Mouse (Mus musculus): Measurements from ENCODE around the gene Cnmd. TPM values are rescaled to one million over a fixed set of nuclear protein-coding genes. Genes with fewer than 3 reads are reported as not detected.

The Cnmd gene
- polyA plus RNA-seq, 1 experiment from 2014 or later: 1.8 TPM

DNA sequence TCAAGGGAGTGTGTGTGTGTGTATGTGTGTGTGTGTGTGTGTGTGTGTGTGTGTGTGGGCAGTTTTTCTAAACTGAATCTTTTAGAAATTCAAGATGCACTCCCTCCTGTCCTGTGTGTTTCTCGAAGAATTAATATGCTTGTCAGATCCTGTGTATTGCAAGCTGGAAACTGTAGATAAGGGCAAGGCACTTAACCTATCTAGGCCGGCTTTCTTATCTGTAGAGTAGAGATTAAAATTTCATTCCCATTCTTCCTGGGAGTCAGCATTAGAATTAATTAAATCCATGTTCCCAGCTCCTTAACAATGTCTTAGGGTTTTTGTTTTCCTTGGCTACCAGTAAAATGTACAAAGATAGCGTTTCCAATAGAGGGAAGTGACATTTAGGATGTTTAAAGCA is 40.8 kb downstream of the Cnmd start:
- no peak overlapping the region for H3K9ac ChIP-seq (ENCODE audit: low read depth, low read length)
- no peaks in the 10 kb centered on the region for H3K9me3 ChIP-seq (ENCODE audit: control insufficient read depth, low read length)
- 62% methylated on average over 3 of the region's 3 CpGs for WGBS
- H3K4me1 ChIP-seq (ENCODE audit: control insufficient read depth, insufficient read depth, low read length): peaks cover 6% of the 10 kb centered on the region; the same call in 1 of the 2 replicates
- peaks cover 62% of the 10 kb centered on the region for H3K36me3 ChIP-seq (ENCODE audit: control insufficient read depth, insufficient read depth, low read length)
- no peak overlapping the region for H3K4me2 ChIP-seq (replicated peaks; ENCODE audit: low read depth, low read length)
- no peak for ATAC-seq (ENCODE audit: low FRiP score, low TSS enrichment)
- no peaks in the 10 kb centered on the region for H3K27me3 ChIP-seq (ENCODE audit: control insufficient read depth, insufficient read depth, low read length)
- no peak overlapping the region for H3K27ac ChIP-seq (ENCODE audit: low read depth, low read length)
- H3K4me3 ChIP-seq (ENCODE audit: low read length): no peak overlapping the region

GRCm38 (mm10) chr14:79619802-79620201 is 42.2 kb downstream of the Cnmd start:
- H3K4me2 ChIP-seq (replicated peaks; ENCODE audit: low read depth, low read length): no peak overlapping the region
- H3K9me3 ChIP-seq (ENCODE audit: control insufficient read depth, low read length): no peaks in the 10 kb centered on the region
- H3K27me3 ChIP-seq (ENCODE audit: control insufficient read depth, insufficient read depth, low read length): no peaks in the 10 kb centered on the region
- ATAC-seq (ENCODE audit: low FRiP score, low TSS enrichment): no peak
- H3K4me3 ChIP-seq (ENCODE audit: low read length): no peak overlapping the region
- H3K36me3 ChIP-seq (ENCODE audit: control insufficient read depth, insufficient read depth, low read length): peaks cover 53% of the 10 kb centered on the region
- peaks cover 6% of the 10 kb centered on the region; the same call in 1 of the 2 replicates for H3K4me1 ChIP-seq (ENCODE audit: control insufficient read depth, insufficient read depth, low read length)
- 91% methylated on average over 7 of the region's 7 CpGs for WGBS
- no peak overlapping the region for H3K9ac ChIP-seq (ENCODE audit: low read depth, low read length)
- no peak overlapping the region for H3K27ac ChIP-seq (ENCODE audit: low read depth, low read length)

DNA sequence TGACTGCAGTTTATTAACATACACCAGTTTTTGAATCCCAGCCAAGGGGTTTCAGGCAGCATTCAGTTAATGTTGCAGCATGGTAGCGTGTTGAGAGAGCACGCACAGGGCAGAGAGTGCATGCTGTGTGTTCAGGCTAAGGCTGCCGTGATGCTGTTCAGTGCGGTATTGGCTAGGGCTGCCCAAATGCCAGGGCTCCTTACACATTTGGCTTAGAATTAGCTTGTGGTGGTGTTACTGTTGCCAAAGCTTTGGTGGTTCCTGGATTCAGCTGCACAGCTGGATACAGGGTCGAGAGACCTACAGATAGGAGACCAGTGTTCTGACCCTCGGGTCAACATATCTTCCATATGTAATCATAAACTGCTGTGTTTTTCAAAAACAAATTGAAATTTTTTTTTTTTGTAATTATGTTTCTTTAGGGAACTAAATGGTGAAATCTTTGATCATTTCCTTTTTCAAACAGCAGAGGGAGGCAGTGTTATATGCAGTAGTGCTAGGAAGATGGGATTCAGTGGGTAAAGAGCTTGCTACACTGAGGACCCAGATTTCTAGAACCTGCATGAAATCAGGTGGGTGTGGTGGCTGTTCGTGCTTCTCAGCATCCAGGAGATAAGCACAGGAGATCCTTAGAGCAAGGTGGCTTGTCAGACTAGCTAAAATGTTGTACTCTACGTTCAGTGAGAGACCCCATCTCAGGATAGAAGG is 44.7 kb downstream of the Cnmd start:
- no peak overlapping the region for H3K4me2 ChIP-seq (replicated peaks; ENCODE audit: low read depth, low read length)
- H3K9me3 ChIP-seq (ENCODE audit: control insufficient read depth, low read length): no peaks in the 10 kb centered on the region
- no peaks in the 10 kb centered on the region for H3K27me3 ChIP-seq (ENCODE audit: control insufficient read depth, insufficient read depth, low read length)
- H3K27ac ChIP-seq (ENCODE audit: low read depth, low read length): no peak overlapping the region
- H3K36me3 ChIP-seq (ENCODE audit: control insufficient read depth, insufficient read depth, low read length): peaks cover 59% of the 10 kb centered on the region
- 90% methylated on average over 8 of the region's 8 CpGs for WGBS
- H3K4me3 ChIP-seq (ENCODE audit: low read length): no peak overlapping the region
- no peak overlapping the region for H3K9ac ChIP-seq (ENCODE audit: low read depth, low read length)
- H3K4me1 ChIP-seq (ENCODE audit: control insufficient read depth, insufficient read depth, low read length): peaks cover 6% of the 10 kb centered on the region; the same call in 1 of the 2 replicates
- no peak for ATAC-seq (ENCODE audit: low FRiP score, low TSS enrichment)

DNA sequence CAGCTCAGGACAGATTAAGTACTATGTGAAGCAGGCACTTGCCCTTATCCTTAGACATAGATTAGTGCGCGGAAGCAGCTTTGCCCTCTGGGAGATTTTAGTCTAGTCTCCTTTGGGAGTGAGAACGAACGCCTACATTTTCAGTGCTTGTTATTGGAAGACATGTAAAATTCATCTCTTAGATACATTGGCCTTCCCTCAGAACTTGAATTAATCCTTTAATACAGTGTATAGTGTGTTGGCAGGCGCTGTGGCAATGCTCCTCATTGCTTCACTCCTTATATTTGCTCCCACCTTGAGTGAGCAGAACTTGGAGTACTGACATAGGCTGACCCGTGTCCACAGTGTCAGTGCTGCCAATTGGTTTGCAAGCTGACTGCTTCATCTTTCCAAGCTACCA is 53.7 kb downstream of the Cnmd start:
- no peak overlapping the region for H3K4me3 ChIP-seq (ENCODE audit: low read length)
- H3K9ac ChIP-seq (ENCODE audit: low read depth, low read length): no peak overlapping the region
- 94% methylated on average over 6 of the region's 6 CpGs for WGBS
- no peaks in the 10 kb centered on the region for H3K9me3 ChIP-seq (ENCODE audit: control insufficient read depth, low read length)
- peaks cover 60% of the 10 kb centered on the region for H3K36me3 ChIP-seq (ENCODE audit: control insufficient read depth, insufficient read depth, low read length)
- no peaks in the 10 kb centered on the region for H3K4me1 ChIP-seq (ENCODE audit: control insufficient read depth, insufficient read depth, low read length)
- no peak for ATAC-seq (ENCODE audit: low FRiP score, low TSS enrichment)
- no peak overlapping the region for H3K4me2 ChIP-seq (replicated peaks; ENCODE audit: low read depth, low read length)
- H3K27me3 ChIP-seq (ENCODE audit: control insufficient read depth, insufficient read depth, low read length): no peaks in the 10 kb centered on the region
- H3K27ac ChIP-seq (ENCODE audit: low read depth, low read length): no peak overlapping the region

- ATAC-seq (ENCODE audit: low FRiP score, low TSS enrichment): no peak
- no peak overlapping the region for H3K27ac ChIP-seq (ENCODE audit: low read depth, low read length)
- H3K36me3 ChIP-seq (ENCODE audit: control insufficient read depth, insufficient read depth, low read length): peaks cover 60% of the 10 kb centered on the region
- no peaks in the 10 kb centered on the region for H3K27me3 ChIP-seq (ENCODE audit: control insufficient read depth, insufficient read depth, low read length)
- H3K4me2 ChIP-seq (replicated peaks; ENCODE audit: low read depth, low read length): no peak overlapping the region
- no peaks in the 10 kb centered on the region for H3K4me1 ChIP-seq (ENCODE audit: control insufficient read depth, insufficient read depth, low read length)
- H3K4me3 ChIP-seq (ENCODE audit: low read length): no peak overlapping the region
- H3K9me3 ChIP-seq (ENCODE audit: control insufficient read depth, low read length): no peaks in the 10 kb centered on the region
- 93% methylated on average over 4 of the region's 4 CpGs for WGBS
- no peak overlapping the region for H3K9ac ChIP-seq (ENCODE audit: low read depth, low read length)
These were observed 54.6 kb downstream of the Cnmd start for GRCm38 (mm10) chr14:79607352-79607751.

DNA sequence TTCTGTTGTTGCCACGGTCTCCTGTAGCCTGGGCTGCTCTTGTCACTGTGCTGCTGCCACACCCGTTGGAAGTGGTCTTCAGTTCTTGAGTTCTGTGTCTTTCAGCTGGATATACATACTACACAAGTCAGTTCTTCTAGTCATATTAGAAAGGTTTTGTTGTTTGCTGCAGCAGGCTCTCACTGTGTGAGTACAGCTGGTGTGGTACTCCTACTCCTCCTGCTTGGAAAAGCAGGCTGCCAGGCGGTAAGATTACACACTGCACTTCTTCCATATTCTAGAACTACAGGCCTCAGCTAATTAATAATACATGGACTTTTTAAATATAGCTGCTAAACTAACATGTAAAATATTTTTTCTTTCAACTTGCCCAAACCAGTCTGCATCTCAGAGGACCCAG is 55.1 kb downstream of the Cnmd start:
- Histone ChIP-seq H3K4me1 (ENCODE audit: control insufficient read depth, insufficient read depth, low read length) (no peaks in the 10 kb centered on the region), H3K27ac (ENCODE audit: low read depth, low read length) (no peak overlapping the region), H3K9ac (ENCODE audit: low read depth, low read length) (no peak overlapping the region), H3K36me3 (ENCODE audit: control insufficient read depth, insufficient read depth, low read length) (peaks cover 62% of the 10 kb centered on the region), H3K4me2 (replicated peaks; ENCODE audit: low read depth, low read length) (no peak overlapping the region), H3K4me3 (ENCODE audit: low read length) (no peak overlapping the region), H3K27me3 (ENCODE audit: control insufficient read depth, insufficient read depth, low read length) (no peaks in the 10 kb centered on the region), H3K9me3 (ENCODE audit: control insufficient read depth, low read length) (no peaks in the 10 kb centered on the region)
- WGBS: 88% methylated on average over 3 of the region's 3 CpGs
- no peak for ATAC-seq (ENCODE audit: low FRiP score, low TSS enrichment)

DNA sequence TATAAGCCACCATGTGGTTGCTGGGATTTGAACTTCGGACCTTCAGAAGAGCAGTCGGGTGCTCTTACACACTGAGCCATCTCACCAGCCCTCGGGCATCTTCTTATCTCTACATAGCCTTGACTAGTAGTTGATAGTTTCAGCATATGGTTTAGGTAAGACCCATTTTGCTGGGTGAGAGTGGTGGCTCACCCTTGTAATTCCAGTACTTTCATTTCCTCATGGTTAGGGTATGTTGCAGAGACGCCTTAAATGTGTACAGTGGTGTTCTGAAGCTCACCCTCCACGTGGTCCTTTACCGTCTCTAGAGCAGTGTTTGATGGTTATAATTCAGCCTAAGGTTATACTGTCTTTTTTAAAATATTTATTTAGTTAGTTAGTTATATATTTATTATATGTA is 55.6 kb downstream of the Cnmd start:
- Histone ChIP-seq H3K9ac (ENCODE audit: low read depth, low read length) (no peak overlapping the region), H3K9me3 (ENCODE audit: control insufficient read depth, low read length) (no peaks in the 10 kb centered on the region), H3K27ac (ENCODE audit: low read depth, low read length) (no peak overlapping the region), H3K4me3 (ENCODE audit: low read length) (no peak overlapping the region), H3K4me2 (replicated peaks; ENCODE audit: low read depth, low read length) (no peak overlapping the region), H3K27me3 (ENCODE audit: control insufficient read depth, insufficient read depth, low read length) (no peaks in the 10 kb centered on the region), H3K36me3 (ENCODE audit: control insufficient read depth, insufficient read depth, low read length) (peaks cover 64% of the 10 kb centered on the region), H3K4me1 (ENCODE audit: control insufficient read depth, insufficient read depth, low read length) (no peaks in the 10 kb centered on the region)
- 92% methylated on average over 6 of the region's 6 CpGs for WGBS
- ATAC-seq (ENCODE audit: low FRiP score, low TSS enrichment): no peak

GRCm38 (mm10) chr14:79605881-79606280 is 56.1 kb downstream of the Cnmd start:
- Histone ChIP-seq H3K4me1 (ENCODE audit: control insufficient read depth, insufficient read depth, low read length) (no peaks in the 10 kb centered on the region), H3K4me3 (ENCODE audit: low read length) (no peak overlapping the region), H3K9ac (ENCODE audit: low read depth, low read length) (no peak overlapping the region), H3K36me3 (ENCODE audit: control insufficient read depth, insufficient read depth, low read length) (peaks cover 64% of the 10 kb centered on the region), H3K27ac (ENCODE audit: low read depth, low read length) (no peak overlapping the region), H3K27me3 (ENCODE audit: control insufficient read depth, insufficient read depth, low read length) (no peaks in the 10 kb centered on the region), H3K9me3 (ENCODE audit: control insufficient read depth, low read length) (no peaks in the 10 kb centered on the region), H3K4me2 (replicated peaks; ENCODE audit: low read depth, low read length) (no peak overlapping the region)
- 70% methylated on average over 2 of the region's 2 CpGs for WGBS
- ATAC-seq (ENCODE audit: low FRiP score, low TSS enrichment): no peak

DNA sequence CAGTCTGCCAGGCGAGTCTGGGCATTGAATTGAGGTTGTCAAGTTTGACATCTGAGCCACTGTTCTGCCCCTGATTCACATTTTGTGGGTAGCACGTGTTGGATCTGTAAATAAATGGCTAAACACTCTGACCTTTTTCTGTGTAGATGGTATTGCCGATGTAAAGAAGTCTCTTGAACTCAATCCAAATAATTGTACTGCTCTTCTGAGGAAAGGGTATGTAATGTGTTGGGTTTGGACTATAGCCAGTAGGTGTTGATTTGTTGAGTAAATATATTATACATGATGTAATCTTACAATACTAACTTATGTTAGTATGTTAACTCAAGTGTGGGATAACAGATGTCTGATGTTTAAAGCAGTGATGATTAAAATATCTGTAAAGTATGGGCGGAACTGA is 65.4 kb downstream of the Cnmd start:
- whole genome bisulfite sequencing: 80% methylated on average over 4 of the region's 4 CpGs
- H3K36me3 ChIP-seq (ENCODE audit: control insufficient read depth, insufficient read depth, low read length): peaks cover 53% of the 10 kb centered on the region
- no peak for ATAC-seq (ENCODE audit: low FRiP score, low TSS enrichment)

More for the DNA sequence above, 65.4 kb downstream of the Cnmd start:
- Histone ChIP-seq H3K4me3 (ENCODE audit: low read length) (no peak overlapping the region), H3K4me2 (replicated peaks; ENCODE audit: low read depth, low read length) (no peak overlapping the region), H3K27me3 (ENCODE audit: control insufficient read depth, insufficient read depth, low read length) (no peaks in the 10 kb centered on the region), H3K9ac (ENCODE audit: low read depth, low read length) (no peak overlapping the region), H3K4me1 (ENCODE audit: control insufficient read depth, insufficient read depth, low read length) (no peaks in the 10 kb centered on the region), H3K27ac (ENCODE audit: low read depth, low read length) (no peak overlapping the region), H3K9me3 (ENCODE audit: control insufficient read depth, low read length) (no peaks in the 10 kb centered on the region)

Measured in kidney, embryonic 14.5 days (tissue).